Mouse (Mus musculus): ENCODE measurements around the gene Apoh. TPM values are rescaled to one million over a fixed set of nuclear protein-coding genes. Genes with fewer than 3 reads are reported as not detected.

Gene Apoh
- total RNA-seq, 2 experiments from 2014 or later = 0.28 to 0.42 TPM

DNA sequence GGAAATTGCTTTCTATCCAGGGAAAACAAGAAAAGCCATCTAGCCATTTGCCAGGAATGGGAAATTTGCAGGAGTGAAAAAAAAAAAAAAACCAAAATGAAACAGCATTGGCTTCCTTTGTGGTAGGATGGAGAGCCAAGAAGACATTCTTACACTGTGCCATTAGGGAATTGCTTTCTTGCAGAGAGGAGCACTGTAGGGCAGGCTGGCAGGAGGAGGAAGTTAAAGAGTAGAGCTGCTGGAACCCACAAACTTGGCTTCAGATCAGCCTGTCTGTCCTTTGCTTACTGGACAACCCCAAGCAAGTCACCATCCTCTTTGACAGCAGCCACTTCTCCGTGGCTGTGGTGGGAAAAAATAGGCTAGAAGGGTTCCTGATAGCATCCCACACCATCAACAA is 23.9 kb downstream of the Apoh start:
- intact Hi-C loops (cut with DNase I) = no loop called here
- DNase-seq (ENCODE audit: low spot score) = no peak

DNA sequence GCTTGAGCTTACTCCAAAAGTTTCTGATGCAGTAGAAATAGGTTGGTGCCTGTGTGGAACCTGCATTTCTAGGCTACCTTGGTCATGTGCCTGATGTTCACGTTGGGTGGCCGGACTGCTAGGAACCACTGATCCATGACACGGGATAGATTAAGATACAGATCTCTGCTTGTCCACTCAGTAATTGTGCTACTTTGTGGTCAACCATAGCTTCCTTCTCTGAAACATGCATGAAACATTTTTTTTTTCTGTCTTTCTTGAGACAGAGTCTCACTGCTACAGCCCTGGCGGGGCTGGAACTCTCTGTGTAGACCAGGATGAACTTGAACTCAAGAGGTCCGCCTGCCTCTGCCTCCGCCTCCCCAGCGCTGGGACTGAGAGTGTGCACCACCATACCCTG is 33.7 kb downstream of the Apoh start:
- intact Hi-C loops (cut with DNase I) = loop anchor here (10.0 kb wide), 1 partner anchor 512 kb away; no protein-coding TSS in a partner anchor
- no peak for DNase-seq (ENCODE audit: low spot score)

DNA sequence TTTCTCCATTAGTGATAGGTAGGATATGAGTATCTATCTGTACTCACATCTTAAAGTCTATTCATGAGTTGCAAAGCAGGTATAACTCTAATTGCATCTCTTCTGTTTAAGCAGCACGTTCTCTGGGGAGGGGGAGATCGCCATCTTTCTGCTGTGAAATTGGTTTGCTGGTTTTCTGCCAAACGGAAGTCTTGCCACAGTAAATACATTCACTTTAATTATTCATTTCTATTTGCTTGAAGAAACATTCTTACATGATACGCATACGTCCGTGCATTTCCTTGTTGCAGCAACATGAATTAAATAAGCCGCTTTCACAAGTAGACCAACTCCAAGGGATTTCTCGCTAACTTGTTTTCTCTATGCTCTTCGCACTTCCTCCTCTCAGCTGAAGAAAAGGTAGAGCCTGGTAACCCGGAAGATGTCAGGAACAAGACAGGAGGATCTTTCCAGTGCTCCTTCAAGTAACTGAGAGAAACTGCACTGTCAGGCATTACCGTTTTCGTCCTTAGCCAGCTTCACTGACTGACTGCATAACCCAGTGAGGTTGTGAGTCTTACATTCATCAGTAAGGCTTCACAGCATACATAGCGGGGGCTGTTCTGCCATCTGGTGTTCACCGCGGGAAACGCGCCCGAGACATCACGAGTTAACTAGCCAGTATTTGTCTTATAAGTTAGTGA is 34.7 kb downstream of the Apoh start:
- intact Hi-C loops (cut with DNase I) = loop anchor here (1.0 to 10.0 kb wide), 3 partner anchors 250 to 513 kb away; no protein-coding TSS in a partner anchor

DNA sequence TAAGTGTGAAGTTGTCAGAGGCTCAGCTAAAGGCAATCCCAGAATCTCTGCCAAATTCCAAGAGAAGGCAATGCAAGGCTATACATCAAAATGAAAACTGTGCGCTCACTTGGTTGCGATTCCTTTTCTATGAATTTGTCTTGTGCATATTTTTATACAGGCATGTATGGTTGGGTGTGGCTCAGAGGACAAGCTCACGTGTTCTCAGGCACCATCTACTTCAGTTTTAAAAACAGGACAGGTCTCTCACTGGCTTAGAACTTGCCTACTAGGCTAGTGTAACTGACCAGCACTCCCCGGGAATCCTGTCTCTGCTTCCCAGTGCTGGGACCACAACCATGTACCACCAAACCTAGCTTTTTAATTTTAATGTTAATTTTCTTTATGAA is 35.2 kb downstream of the Apoh start:
- intact Hi-C loops (cut with DNase I) = loop anchor here (1.0 to 10.0 kb wide), 3 partner anchors 250 to 514 kb away; no protein-coding TSS in a partner anchor
- DNase-seq (ENCODE audit: low spot score) = no peak

More for the DNA sequence above, 34.7 kb downstream of the Apoh start:
- DNase-seq (ENCODE audit: low spot score) = peak; percentile 16

DNA sequence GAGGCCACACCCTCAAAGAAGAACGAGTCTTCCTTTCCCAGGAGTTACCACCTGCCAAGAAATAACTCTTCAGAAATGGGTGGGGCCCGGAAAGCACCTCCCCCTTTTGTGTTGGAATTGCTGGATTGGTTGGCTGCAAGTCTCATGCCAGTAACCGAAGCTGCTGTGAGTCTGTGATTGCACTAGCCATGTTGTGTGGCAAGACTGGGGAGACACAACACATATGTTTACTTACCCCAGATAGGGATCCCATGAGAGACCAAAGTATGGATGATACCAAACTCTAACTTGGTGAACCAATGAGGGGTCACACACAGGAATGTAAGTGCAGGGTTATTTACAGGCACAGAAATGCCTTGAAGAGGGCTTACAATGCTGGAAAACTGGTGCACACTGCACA is 39.5 kb downstream of the Apoh start:
- DNase-seq (ENCODE audit: low spot score) = no peak
- intact Hi-C loops (cut with DNase I) = no loop called here

DNA sequence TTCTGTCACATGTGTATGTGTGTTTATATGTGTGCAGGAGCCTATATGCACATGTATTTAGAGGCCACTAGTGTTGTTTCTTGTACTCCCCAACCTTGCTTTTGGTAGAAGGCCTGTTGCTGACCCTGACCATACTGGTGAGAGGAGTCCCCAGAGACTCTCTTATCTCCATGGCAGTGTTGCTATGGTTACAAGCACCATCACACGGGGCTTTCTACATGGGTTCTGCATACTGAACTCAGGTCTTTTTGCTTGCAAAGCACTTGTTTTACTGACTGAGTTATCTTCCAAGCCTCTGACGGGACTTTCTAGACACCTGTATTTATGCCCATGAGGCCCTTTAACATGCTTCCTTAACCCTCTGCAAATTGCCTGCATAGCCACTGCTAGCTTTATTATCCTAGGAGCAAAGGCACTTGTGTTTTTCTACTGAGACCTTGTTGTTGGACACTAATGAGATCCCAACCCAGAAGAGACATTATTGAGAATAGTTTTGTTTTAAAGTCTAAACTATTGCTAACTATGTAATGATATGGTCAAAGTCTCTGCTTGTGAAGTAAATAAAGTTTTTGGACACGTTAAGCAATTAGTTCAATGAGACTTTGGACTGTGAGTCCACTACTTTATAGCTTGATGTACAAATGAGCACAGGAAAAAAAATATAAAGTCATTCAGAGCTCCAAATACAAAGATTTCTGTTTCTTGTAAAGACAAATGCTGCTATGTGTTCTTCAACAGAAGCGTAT is 41.9 kb downstream of the Apoh start:
- intact Hi-C loops (cut with DNase I) = no loop called here
- no peak for DNase-seq (ENCODE audit: low spot score)

DNA sequence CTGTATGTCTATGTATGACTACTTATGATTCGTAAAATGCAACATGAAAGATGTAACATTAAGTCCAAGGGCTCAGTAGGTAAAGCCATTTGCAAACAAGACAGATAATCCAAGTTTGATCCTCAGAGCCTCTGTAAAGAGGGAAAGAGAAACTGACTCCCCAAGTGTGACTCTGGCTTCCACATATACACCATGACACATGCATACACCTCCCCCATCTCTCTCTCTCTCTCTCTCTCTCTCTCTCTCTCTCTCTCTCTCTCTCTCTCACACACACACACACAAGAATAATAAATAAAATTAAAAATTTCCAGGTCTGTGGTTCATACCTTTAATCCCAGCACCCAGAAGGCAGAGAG is 42.5 kb downstream of the Apoh start:
- intact Hi-C loops (cut with DNase I) = no loop called here
- no peak for DNase-seq (ENCODE audit: low spot score)

DNA sequence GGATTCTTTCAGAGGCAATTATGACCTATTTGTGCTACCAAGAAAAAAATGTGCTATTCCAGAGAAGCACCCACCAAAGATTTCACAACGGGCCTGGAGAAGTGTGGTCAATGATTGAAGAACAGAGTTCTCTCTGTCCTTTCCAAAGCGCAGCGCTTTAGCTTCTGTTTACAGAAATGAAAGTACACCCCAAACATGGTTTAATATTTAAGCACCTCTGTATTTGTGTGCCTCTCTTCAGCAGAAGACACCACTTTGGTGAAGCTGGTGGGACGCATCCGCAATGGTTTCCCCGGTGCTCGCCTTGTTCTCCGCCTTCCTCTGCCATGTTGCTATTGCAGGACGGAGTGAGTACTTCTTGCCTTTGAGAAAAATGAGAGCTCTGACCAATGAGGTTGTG is 51.9 kb downstream of the Apoh start:
- no peak for DNase-seq (ENCODE audit: low spot score)
- intact Hi-C loops (cut with DNase I) = no loop called here

DNA sequence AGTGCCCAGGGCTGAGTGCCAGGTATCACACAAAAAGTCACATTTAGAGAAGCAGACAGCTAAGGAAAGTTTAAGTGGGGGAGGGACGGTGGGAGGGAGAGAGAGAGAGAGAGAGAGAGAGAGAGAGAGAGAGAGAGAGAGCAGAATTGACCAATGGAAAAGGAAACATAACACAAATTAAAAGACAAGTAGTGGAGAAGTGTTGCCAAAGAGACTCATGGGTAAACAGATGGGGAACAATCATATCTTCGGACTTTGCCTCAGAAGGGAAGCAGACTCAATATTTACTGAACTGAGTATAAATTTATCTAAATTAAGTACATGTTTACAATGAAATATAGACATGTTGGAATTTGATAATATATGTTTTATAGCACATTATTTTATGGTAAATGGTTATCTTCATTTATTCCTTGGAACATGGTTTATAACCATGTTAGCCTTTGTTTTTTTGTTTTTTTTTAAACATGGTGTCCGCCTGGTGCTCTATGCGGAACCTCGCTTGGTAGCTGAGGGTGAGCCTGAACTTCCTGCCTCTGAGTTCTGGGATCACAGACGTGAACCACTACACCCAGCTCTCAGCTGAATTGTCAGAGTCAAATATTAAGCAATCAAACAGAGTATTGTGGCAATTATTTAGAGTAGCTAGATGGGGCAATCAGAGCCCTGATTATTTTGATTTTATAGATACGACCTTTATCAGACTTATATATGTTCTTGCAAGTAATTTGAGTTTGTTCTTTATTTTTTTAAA is 53.1 kb downstream of the Apoh start:
- no peak for DNase-seq (ENCODE audit: low spot score)
- intact Hi-C loops (cut with DNase I) = no loop called here

DNA sequence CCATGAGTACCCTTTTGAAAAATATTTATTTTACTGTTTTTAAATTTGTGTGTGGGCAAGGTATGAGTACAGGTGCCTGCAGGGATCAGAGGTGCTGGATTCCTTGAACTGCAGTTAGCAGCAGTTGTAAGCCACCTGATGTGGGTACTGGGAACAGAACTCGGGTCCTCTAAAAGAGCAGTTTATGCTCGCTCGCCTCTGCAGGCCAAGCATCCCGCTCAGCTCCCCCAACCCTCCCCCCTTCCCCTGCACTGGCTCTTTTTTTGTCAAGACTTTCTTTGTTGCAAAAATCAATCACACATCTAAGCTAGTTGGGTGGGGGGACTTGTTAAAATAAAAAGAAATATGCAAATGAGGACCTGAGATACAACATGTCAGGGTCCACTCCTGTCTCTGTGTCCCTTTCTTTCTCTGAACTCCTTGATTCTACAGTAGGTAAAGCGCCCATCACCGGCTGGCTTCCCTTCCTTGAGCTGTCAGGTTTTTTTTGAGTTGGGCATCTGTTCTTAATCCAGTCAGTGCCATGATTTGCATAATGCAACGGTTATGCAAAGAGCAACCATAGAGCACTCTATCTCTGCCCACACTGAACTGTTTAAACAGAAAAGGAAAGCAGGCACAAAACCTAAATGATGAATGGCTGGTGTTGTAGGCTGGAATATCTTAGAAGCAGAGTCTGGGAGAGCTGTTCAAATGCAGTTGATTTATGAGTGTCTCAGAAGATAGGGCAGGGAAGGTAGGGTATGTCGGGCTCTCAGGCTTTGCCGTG is 66.9 kb downstream of the Apoh start:
- intact Hi-C loops (cut with DNase I) = no loop called here
- no peak for DNase-seq (ENCODE audit: low spot score)

DNA sequence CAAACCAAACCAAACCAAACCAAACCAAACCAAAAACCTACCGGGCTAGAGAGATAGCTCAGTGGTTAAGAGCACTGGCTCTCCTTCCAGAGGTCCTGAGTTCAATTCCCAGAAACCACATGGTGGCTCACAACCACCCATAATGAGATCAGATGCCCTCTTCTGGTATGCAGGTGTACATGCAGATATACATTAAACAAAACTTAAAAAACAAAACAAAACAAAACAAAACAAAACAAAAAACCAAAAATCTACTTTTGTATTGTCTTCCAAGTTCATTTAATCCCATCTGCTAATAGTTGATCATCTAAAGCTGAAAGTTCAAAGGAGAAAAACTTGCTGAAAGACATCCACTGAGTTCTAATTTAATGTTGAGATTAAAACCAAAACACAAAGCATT is 73.2 kb downstream of the Apoh start:
- no peak for DNase-seq (ENCODE audit: low spot score)
- intact Hi-C loops (cut with DNase I) = no loop called here

DNA sequence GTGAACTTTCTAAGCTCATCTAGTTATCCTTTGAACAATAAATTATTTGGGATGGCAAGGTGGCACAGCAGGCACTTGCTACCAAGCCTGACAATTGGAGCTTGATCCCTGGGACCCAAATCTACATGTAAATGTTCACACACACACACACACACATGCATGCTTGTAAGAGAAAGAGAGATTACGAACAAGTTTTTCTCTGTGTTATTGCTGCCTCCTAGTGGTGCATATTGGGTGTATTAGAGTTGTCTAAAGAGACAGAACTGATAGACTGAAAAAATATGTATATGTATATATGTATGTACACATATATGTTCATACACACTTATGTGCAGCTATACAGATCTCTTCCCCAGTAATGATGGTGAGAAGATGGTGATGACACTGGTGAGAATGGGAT is 75.4 kb downstream of the Apoh start:
- no peak for DNase-seq (ENCODE audit: low spot score)
- intact Hi-C loops (cut with DNase I) = no loop called here

DNA sequence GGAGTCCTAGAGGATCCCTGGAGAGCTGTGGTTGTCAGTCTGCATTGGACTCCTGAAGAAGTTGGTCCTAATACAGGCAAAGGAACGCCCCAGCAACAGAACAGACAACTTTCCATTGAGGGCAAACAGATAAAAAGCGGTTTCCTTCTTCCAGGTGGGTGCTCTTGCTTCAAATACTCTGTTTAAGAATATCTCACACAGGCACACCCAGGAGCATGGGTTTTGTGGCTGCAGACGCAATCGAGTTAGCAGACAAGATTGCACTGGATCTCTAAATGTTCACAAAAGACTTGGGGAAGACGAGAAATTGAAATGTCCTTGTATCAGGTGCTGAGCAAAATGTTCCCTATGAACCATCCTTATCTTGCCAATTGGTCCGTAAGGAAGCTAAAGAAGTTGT is 76.1 kb downstream of the Apoh start:
- no peak for DNase-seq (ENCODE audit: low spot score)
- intact Hi-C loops (cut with DNase I) = no loop called here

DNA sequence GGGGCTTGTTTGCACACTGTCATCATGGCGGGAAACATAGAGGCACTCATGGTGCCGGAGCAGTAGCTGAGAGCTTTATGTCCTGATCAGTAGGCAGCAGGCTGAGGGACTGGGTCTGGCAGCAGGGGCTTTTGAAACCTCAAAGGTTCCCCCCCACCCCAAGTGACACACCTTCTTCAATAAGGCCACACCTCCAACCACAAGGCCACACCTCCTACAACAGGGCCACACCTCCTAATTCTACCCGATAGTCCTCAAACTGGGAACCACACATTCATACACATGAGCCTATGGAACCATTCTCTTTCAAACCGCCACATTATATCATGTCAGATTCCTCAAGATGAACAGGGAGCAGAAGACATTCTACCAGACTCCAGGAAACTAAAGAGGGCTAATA is 77.6 kb downstream of the Apoh start:
- intact Hi-C loops (cut with DNase I) = no loop called here
- DNase-seq (ENCODE audit: low spot score) = no peak

DNA sequence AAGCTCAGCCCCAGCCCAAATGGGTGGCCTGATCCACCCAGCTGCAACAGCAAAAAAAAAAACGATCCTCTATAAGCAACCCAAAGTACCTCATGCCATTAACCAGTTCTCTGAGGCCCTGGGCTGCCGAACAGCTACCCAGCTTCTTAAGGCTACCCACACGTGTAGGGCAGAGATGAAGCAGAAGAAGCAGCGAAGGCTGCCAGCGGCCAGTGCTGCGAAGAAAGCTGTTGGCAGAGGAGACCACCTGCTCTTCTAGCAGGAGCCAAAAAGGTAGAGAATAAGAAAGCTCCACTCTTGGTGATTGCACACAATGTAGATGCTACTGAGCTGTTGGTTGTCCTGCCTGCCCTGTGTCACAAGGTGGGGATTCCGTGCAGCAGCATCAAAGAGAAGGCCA is 80.1 kb downstream of the Apoh start:
- DNase-seq (ENCODE audit: low spot score) = no peak
- intact Hi-C loops (cut with DNase I) = no loop called here

DNA sequence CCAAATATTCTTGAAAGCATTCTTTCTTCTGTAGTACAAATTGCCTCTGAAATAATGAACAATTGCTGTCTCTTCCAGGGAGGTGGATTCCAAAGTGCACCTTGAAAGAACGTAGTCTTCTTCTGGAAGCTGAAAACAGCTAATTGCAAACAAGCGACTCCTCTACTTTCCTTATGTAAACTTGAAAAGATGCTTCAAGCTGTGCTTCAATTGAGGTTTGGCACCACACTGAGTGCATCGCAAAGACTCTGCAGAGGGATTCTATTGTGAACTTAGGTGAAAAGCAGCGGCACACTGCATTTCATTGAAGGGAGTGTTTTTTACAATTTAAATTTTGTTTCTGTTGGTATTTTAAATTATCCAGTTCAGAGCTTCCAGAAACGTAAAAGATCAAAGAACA is 81.0 kb downstream of the Apoh start:
- intact Hi-C loops (cut with DNase I) = no loop called here
- DNase-seq (ENCODE audit: low spot score) = no peak

DNA sequence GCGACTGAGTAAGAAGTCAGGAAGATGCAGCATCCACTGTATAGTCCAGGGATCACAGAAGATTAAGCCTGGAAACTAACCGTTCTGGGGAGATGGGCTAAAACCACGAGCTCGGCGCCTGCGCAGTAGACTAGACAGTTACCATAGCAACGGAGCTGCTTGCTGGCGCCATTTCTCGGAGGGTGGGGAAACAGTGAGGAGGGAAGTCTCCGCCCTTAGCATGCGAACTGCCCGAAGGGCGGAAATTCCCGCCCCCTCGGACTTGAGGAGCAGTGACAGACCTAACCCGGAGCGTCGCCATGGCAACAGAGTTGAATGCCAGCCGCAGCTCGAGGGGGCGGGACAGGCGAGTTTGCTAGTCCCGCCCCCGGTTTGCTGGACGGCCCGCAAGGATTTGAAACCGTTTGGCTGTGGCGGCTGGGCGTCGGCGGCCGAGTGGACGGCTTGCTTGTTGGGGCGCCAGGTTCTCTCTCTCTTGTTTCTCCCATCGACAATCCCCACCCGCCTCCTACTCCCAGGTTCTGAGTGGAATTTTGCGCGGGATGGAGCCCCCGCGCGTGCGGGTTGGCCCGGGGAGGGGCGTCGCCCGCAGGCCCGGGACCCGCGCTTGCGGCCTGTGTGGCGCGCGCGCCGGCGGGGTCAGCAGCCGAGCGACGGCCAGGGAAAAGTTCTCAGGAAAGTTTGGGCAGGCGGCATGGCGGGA is 81.9 kb downstream of the Apoh start, which contains the start of gene Cep112:
Gene Cep112, plus strand, starts transcription at position 304 of the 703 bp plus-strand sequence.
- peak; percentile 99 for DNase-seq (ENCODE audit: low spot score)
- intact Hi-C loops (cut with DNase I) = no loop called here

DNA sequence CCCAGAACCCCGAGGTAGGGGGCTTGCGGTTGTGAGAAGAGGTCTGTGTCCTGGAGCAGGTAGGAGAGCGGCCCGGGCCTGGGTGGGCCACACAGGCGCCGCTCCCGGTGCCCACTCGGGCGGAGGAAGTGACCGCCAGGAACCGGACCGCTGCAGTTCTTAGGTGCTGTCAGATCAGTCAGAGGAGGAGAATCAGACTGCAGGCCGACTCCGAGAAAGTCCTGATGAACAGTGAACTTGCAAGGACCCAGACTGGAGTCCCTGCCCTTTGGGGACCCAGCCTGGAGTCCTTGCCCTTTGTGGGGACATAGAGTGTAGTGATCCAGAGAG is 82.4 kb downstream of the Apoh start:
- DNase-seq (ENCODE audit: low spot score) = no peak
- intact Hi-C loops (cut with DNase I) = no loop called here

DNA sequence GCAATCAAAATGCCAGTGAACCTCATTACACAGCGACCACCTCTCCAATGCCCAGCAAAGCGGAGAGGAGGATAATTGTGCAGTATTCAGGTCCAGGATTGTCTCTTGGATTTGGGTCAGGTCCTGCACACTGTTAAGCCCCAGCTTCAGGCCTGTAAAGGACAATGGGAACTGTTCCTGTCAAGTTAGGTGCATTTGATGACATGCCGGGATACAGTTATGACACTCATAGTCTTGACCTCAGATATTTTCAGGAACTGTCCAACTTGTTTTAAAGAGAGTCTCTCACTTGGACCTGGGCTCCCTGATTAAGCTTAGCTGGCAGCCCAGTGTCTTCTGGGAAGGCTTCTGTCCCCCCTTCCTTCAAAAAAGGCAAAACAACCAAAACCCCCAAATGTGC is 82.9 kb downstream of the Apoh start:
- no peak for DNase-seq (ENCODE audit: low spot score)
- intact Hi-C loops (cut with DNase I) = no loop called here

DNA sequence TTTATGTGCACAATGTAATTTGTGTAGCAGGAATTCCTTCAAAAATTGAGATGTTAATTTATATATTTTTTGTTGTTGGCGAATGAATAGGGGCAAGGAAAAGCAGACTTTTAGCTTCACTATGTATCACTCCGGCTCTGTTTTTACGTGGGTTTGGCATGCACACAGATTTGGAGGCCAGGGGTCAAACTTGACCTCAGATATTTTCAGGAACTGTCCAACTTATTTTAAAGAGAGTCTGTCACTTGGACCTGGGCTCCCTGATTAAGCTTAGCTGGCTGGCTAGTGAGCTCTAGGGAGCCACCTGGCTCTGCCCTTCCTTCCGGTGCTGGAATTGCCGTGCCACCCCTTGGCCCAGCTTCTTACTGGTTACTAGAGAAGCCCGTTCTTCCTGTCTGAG is 84.0 kb downstream of the Apoh start:
- intact Hi-C loops (cut with DNase I) = no loop called here
- DNase-seq (ENCODE audit: low spot score) = no peak

All from heart, postnatal 25 days (tissue).